Mouse (Mus musculus) thymus, adult 2 months (tissue): ENCODE results near the gene Proser3.

Source experiments
- CTCF ChIP-seq: fragments of 200-500 bp; IDR thresholded peaks from 2 replicates; pipeline ENCODE4 v1.5.1; 2012; ENCODE audit warnings: mild to moderate bottlenecking, control low read depth, low read length, moderate library complexity, borderline replicate concordance; ENCODE audit not compliant: control insufficient read depth, poor library complexity, insufficient read depth; ENCODE audit errors: extremely low read depth
- POLR2A ChIP-seq: fragments of 200-500 bp; IDR thresholded peaks from 2 replicates; pipeline ENCODE4 v1.6.1; 2012; ENCODE audit warnings: mild to moderate bottlenecking, low read length, control low read depth, moderate library complexity; ENCODE audit not compliant: control insufficient read depth, poor library complexity, insufficient read depth; ENCODE audit errors: extremely low read depth

- TF ChIP-seq CTCF: no peak
- TF ChIP-seq POLR2A: no peak
These were observed 41.7 kb upstream of the Proser3 start for GRCm38 (mm10) chr7:30593579-30594509.
